Mouse (Mus musculus): ENCODE data around the gene Cfap157. TPM values are rescaled to one million over a fixed set of nuclear protein-coding genes. Genes with fewer than 3 reads are reported as not detected.

Cfap157 gene
- polyA plus RNA-seq, 1 experiment: not detected

GRCm38 (mm10) chr2:32775359-32776074 is 8.7 kb downstream of the Cfap157 start, which contains the start of the genes Ttc16 and Ptrh1:
Gene Ttc16, minus strand, starts transcription at chr2:32775633.
Gene Ptrh1, plus strand, starts transcription at chr2:32775786.
- Histone ChIP-seq H3K4me3 (replicated peaks) (peak within 1 kb of the TSS; percentile 75), H3K4me1 (ENCODE audit: control insufficient read depth) (peaks cover 33% of the 10 kb centered on the region), H3K27me3 (ENCODE audit: control insufficient read depth) (no peaks in the 10 kb centered on the region), H3K9me3 (ENCODE audit: control insufficient read depth, low read length) (no peaks in the 10 kb centered on the region), H3K36me3 (ENCODE audit: control insufficient read depth) (no peaks in the 10 kb centered on the region)
- TF ChIP-seq GATA1 (IDR thresholded peaks at IDR 0.05; ENCODE audit: low read length) (no peak), TAL1 (IDR thresholded peaks at IDR 0.05; ENCODE audit: low read length) (no peak)

- Histone ChIP-seq H3K27me3 (ENCODE audit: control insufficient read depth) (no peaks in the 10 kb centered on the region), H3K4me1 (ENCODE audit: control insufficient read depth) (peaks cover 48% of the 10 kb centered on the region), H3K4me3 (replicated peaks) (no peak overlapping the region), H3K9me3 (ENCODE audit: control insufficient read depth, low read length) (no peaks in the 10 kb centered on the region), H3K36me3 (ENCODE audit: control insufficient read depth) (no peaks in the 10 kb centered on the region)
- TF ChIP-seq TAL1 (IDR thresholded peaks at IDR 0.05; ENCODE audit: low read length): no peak
- TF ChIP-seq GATA1 (IDR thresholded peaks at IDR 0.05; ENCODE audit: low read length): no peak
Observed at GRCm38 (mm10) chr2:32772626-32773279, 11.5 kb downstream of the Cfap157 start.

- Histone ChIP-seq H3K9me3 (ENCODE audit: control insufficient read depth, low read length) (no peaks in the 10 kb centered on the region), H3K4me1 (ENCODE audit: control insufficient read depth) (peaks cover 52% of the 10 kb centered on the region), H3K36me3 (ENCODE audit: control insufficient read depth) (no peaks in the 10 kb centered on the region), H3K27me3 (ENCODE audit: control insufficient read depth) (no peaks in the 10 kb centered on the region), H3K4me3 (replicated peaks) (no peak overlapping the region)
- no peak for TF ChIP-seq GATA1 (IDR thresholded peaks at IDR 0.05; ENCODE audit: low read length)
- no peak for TF ChIP-seq TAL1 (IDR thresholded peaks at IDR 0.05; ENCODE audit: low read length)
Observed at GRCm38 (mm10) chr2:32771886-32772285, 12.3 kb downstream of the Cfap157 start.

GRCm38 (mm10) chr2:32769327-32770085 is 14.7 kb downstream of the Cfap157 start:
- Histone ChIP-seq H3K27me3 (ENCODE audit: control insufficient read depth) (no peaks in the 10 kb centered on the region), H3K4me3 (replicated peaks) (no peak overlapping the region), H3K4me1 (ENCODE audit: control insufficient read depth) (peaks cover 30% of the 10 kb centered on the region), H3K9me3 (ENCODE audit: control insufficient read depth, low read length) (no peaks in the 10 kb centered on the region), H3K36me3 (ENCODE audit: control insufficient read depth) (no peaks in the 10 kb centered on the region)
- peak; percentile 66 for TF ChIP-seq GATA1 (IDR thresholded peaks at IDR 0.05; ENCODE audit: low read length)
- no peak for TF ChIP-seq TAL1 (IDR thresholded peaks at IDR 0.05; ENCODE audit: low read length)

GRCm38 (mm10) chr2:32768661-32769285 is 15.5 kb downstream of the Cfap157 start:
- Histone ChIP-seq H3K36me3 (ENCODE audit: control insufficient read depth) (no peaks in the 10 kb centered on the region), H3K27me3 (ENCODE audit: control insufficient read depth) (no peaks in the 10 kb centered on the region), H3K4me1 (ENCODE audit: control insufficient read depth) (peaks cover 29% of the 10 kb centered on the region), H3K9me3 (ENCODE audit: control insufficient read depth, low read length) (no peaks in the 10 kb centered on the region), H3K4me3 (replicated peaks) (no peak overlapping the region)
- TF ChIP-seq GATA1 (IDR thresholded peaks at IDR 0.05; ENCODE audit: low read length): no peak
- no peak for TF ChIP-seq TAL1 (IDR thresholded peaks at IDR 0.05; ENCODE audit: low read length)

- H3K4me1 ChIP-seq (ENCODE audit: control insufficient read depth): peaks cover 28% of the 10 kb centered on the region
- 0 out of 2 replicates have a peak, but pooled peaks have one; percentile 7 for TF ChIP-seq GATA1 (IDR thresholded peaks at IDR 0.05; ENCODE audit: low read length)
- no peak for TF ChIP-seq TAL1 (IDR thresholded peaks at IDR 0.05; ENCODE audit: low read length)
- H3K27me3 ChIP-seq (ENCODE audit: control insufficient read depth): no peaks in the 10 kb centered on the region
- peaks cover 6% of the 10 kb centered on the region; the same call in 1 of the 2 replicates for H3K36me3 ChIP-seq (ENCODE audit: control insufficient read depth)
- H3K9me3 ChIP-seq (ENCODE audit: control insufficient read depth, low read length): no peaks in the 10 kb centered on the region
- no peak overlapping the region for H3K4me3 ChIP-seq (replicated peaks)
Observed at GRCm38 (mm10) chr2:32767241-32767640, 17.0 kb downstream of the Cfap157 start.

- TF ChIP-seq TAL1 (IDR thresholded peaks at IDR 0.05; ENCODE audit: low read length): no peak
- no peak for TF ChIP-seq GATA1 (IDR thresholded peaks at IDR 0.05; ENCODE audit: low read length)
- Histone ChIP-seq H3K36me3 (ENCODE audit: control insufficient read depth) (peaks cover 31% of the 10 kb centered on the region), H3K9me3 (ENCODE audit: control insufficient read depth, low read length) (no peaks in the 10 kb centered on the region), H3K4me3 (replicated peaks) (no peak overlapping the region), H3K27me3 (ENCODE audit: control insufficient read depth) (no peaks in the 10 kb centered on the region), H3K4me1 (ENCODE audit: control insufficient read depth) (peaks cover 14% of the 10 kb centered on the region)
Observed at GRCm38 (mm10) chr2:32763353-32763752, 20.9 kb downstream of the Cfap157 start.

- H3K4me1 ChIP-seq (ENCODE audit: control insufficient read depth): peaks cover 17% of the 10 kb centered on the region
- TF ChIP-seq GATA1 (IDR thresholded peaks at IDR 0.05; ENCODE audit: low read length) (no peak), TAL1 (IDR thresholded peaks at IDR 0.05; ENCODE audit: low read length) (no peak)
Observed at GRCm38 (mm10) chr2:32761859-32762258, 22.4 kb downstream of the Cfap157 start.

More at GRCm38 (mm10) chr2:32761859-32762258, 22.4 kb downstream of the Cfap157 start:
- H3K27me3 ChIP-seq (ENCODE audit: control insufficient read depth): no peaks in the 10 kb centered on the region
- no peaks in the 10 kb centered on the region for H3K9me3 ChIP-seq (ENCODE audit: control insufficient read depth, low read length)
- H3K36me3 ChIP-seq (ENCODE audit: control insufficient read depth): peaks cover 31% of the 10 kb centered on the region
- H3K4me3 ChIP-seq (replicated peaks): no peak overlapping the region

Measured in erythroblast, embryonic 14.5 days (primary cell).